Mouse (Mus musculus) embryonic facial prominence, embryonic 10.5 days (tissue): ENCODE measurements around the gene Hdac5. TPM values are rescaled to one million over a fixed set of nuclear protein-coding genes. Genes with fewer than 3 reads are reported as not detected.

Experiments
- DNase-seq: peaks from one replicate; pipeline ENCODE4 v3.0.0-alpha.2; 2017; ENCODE audit warnings: low spot score
- H3K27ac ChIP-seq: fragments of 300-500 bp; sonication (generic); replicated peaks from 2 replicates; pipeline ENCODE4 v1.5.1; 2016; ENCODE audit warnings: mild to moderate bottlenecking
- H3K27me3 ChIP-seq: fragments of 300-500 bp; sonication (generic); replicated peaks from 2 replicates; pipeline ENCODE4 v1.6.1; 2016; ENCODE audit warnings: low read depth, mild to moderate bottlenecking; ENCODE audit not compliant: poor library complexity, severe bottlenecking
- H3K36me3 ChIP-seq: fragments of 300-500 bp; sonication (generic); replicated peaks from 2 replicates; pipeline ENCODE4 v1.6.1; 2016; ENCODE audit warnings: mild to moderate bottlenecking, moderate library complexity
- H3K4me1 ChIP-seq: fragments of 300-500 bp; sonication (generic); 2 replicates; pipeline ENCODE4 v1.6.1; 2016
- H3K4me3 ChIP-seq: fragments of 300-500 bp; sonication (generic); 2 replicates; pipeline ENCODE4 v1.5.1; 2016; ENCODE audit warnings: mild to moderate bottlenecking, moderate library complexity
- H3K9me3 ChIP-seq: fragments of 300-500 bp; sonication (generic); 2 replicates; pipeline ENCODE4 v1.6.1; 2016; ENCODE audit warnings: mild to moderate bottlenecking
- WGBS: fragments of 180-500 bp; shearing (Covaris S2); methylation state at CpG from one replicate; pipeline ENCODE4 v1.1.7; 2016; 5-methylcytosine and 5-hydroxymethylcytosine counted together
- polyA plus RNA-seq: library from polyadenylated mRNA; unstranded; fragments of >200 nt; fragmentation: Nextera tagmentation; extraction: Ambion mirVana; gene quantifications from 2 replicates; pipeline ENCODE4 v1.2.1, GENCODE M21; 2016

Hdac5 gene
- polyA plus RNA-seq, 1 experiment from 2014 or later, result 52.9 TPM

GRCm38 (mm10) chr11:102218783-102219182 is 11.2 kb downstream of the Hdac5 start:
- Histone ChIP-seq H3K27ac (peak overlapping the region; percentile 85), H3K27me3 (0 out of 2 replicates have a peak, but pooled peaks cover 5% of the 10 kb centered on the region), H3K36me3 (peaks cover 29% of the 10 kb centered on the region), H3K4me3 (peak overlapping the region; percentile 51), H3K9me3 (no peaks in the 10 kb centered on the region), H3K4me1 (peaks cover 87% of the 10 kb centered on the region)
- DNase-seq, result peak; percentile 86
- 0% methylated on average over 10 of the region's 10 CpGs for WGBS

DNA sequence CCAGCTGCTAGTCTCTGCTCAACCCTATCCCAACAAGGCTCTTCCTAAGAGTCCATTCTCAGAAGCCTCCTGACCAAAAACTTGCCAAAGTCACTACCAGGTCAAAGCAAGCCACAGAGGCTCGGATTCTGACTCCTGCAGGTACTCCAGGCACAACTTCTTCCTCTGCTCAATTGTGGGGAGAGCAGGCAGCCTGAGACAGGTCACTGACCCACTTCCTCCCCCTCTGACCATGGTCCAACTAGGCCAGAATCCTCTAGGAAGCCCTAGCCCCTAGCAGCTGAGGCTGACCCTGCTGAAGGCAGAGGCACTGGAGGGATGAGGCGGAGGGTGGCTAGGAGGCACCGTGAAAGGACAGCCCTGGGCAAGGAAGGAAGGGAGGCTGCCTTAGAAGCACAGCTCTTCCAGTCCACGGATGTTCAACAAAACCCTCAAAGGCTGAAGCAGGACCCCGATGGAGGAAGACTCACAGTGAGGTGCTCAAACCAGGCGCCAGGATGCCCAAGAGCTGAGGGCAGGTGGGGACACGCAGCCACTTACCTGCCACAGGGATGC is 12.0 kb downstream of the Hdac5 start:
- peaks cover 29% of the 10 kb centered on the region for H3K36me3 ChIP-seq
- H3K9me3 ChIP-seq, result no peaks in the 10 kb centered on the region
- H3K27ac ChIP-seq, result peak overlapping the region; percentile 85
- no peaks in the 10 kb centered on the region for H3K27me3 ChIP-seq
- no peak for DNase-seq
- peaks cover 83% of the 10 kb centered on the region for H3K4me1 ChIP-seq
- peak overlapping the region; percentile 51 for H3K4me3 ChIP-seq
- WGBS, result 71% methylated on average over 7 of the region's 7 CpGs

- Histone ChIP-seq H3K36me3 (peaks cover 29% of the 10 kb centered on the region), H3K27ac (no peak overlapping the region), H3K9me3 (no peaks in the 10 kb centered on the region), H3K4me3 (peak overlapping the region; percentile 25; the same call in 1 of the 2 replicates), H3K27me3 (no peaks in the 10 kb centered on the region), H3K4me1 (peaks cover 81% of the 10 kb centered on the region)
- 80% methylated on average over 6 of the region's 6 CpGs for WGBS
- peak; percentile 9 for DNase-seq
Measured at GRCm38 (mm10) chr11:102217396-102217795, 12.6 kb downstream of the Hdac5 start.

- Histone ChIP-seq H3K36me3 (peaks cover 27% of the 10 kb centered on the region), H3K27me3 (no peaks in the 10 kb centered on the region), H3K4me1 (peaks cover 79% of the 10 kb centered on the region), H3K27ac (no peak overlapping the region), H3K4me3 (peak overlapping the region; percentile 8; the same call in 1 of the 2 replicates), H3K9me3 (no peaks in the 10 kb centered on the region)
- DNase-seq, result no peak
- 59% methylated on average over 5 of the region's 5 CpGs for WGBS
Measured at GRCm38 (mm10) chr11:102216886-102217240, 13.1 kb downstream of the Hdac5 start.

DNA sequence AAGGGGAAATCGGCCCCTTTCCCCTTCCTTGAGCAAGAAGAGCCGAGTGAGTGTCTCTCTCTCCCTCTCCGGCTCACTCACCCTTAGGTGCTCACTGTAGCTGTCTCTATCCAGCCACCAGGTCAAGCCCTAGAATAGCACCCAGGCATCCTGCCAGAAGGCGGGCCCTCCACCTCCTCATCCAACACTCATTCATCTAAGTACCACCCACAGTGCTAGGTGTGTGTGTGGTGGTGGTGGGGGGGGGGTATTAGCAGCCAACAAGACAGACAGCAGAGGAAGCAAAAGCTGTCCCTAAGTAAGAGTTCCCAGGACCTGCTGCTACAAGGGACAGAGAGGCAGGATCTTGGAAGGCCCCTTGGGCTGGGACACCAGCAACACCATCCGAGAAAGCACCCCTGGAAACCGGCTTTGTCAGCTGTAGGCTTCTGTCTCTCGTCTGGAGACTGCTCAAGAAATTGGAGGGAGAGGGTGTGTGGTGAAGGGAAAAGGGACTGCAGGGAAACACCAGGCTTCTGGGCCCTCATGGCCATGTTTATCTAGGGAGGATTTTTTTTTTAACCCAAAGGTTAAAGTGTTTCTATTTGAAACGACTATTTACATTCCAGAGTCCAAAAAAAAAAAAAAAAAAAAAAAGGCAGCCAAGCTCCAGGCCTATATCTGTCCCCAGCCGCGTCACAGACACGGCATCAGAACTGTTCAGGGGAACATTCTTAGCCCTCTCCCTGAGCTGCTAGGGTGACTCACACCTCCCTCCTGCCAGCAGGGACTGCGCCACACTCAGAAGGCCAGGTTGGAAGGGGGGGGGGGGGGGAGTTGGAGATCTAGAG is 13.7 kb downstream of the Hdac5 start:
- Histone ChIP-seq H3K27me3 (no peaks in the 10 kb centered on the region), H3K4me1 (peaks cover 83% of the 10 kb centered on the region), H3K9me3 (no peaks in the 10 kb centered on the region), H3K36me3 (peaks cover 21% of the 10 kb centered on the region), H3K27ac (peak overlapping the region; percentile 26), H3K4me3 (peak overlapping the region; percentile 25)
- DNase-seq, result peak; percentile 15
- 51% methylated on average over 12 of the region's 12 CpGs for WGBS

- no peaks in the 10 kb centered on the region for H3K27me3 ChIP-seq
- H3K27ac ChIP-seq, result peak overlapping the region; percentile 26
- peaks cover 88% of the 10 kb centered on the region for H3K4me1 ChIP-seq
- no peaks in the 10 kb centered on the region for H3K9me3 ChIP-seq
- no peak for DNase-seq
- WGBS, result 76% methylated on average over 11 of the region's 11 CpGs
- H3K4me3 ChIP-seq, result peak overlapping the region; percentile 25; the same call in 1 of the 2 replicates
- H3K36me3 ChIP-seq, result peaks cover 13% of the 10 kb centered on the region
Measured at GRCm38 (mm10) chr11:102215511-102215910, 14.5 kb downstream of the Hdac5 start.

DNA sequence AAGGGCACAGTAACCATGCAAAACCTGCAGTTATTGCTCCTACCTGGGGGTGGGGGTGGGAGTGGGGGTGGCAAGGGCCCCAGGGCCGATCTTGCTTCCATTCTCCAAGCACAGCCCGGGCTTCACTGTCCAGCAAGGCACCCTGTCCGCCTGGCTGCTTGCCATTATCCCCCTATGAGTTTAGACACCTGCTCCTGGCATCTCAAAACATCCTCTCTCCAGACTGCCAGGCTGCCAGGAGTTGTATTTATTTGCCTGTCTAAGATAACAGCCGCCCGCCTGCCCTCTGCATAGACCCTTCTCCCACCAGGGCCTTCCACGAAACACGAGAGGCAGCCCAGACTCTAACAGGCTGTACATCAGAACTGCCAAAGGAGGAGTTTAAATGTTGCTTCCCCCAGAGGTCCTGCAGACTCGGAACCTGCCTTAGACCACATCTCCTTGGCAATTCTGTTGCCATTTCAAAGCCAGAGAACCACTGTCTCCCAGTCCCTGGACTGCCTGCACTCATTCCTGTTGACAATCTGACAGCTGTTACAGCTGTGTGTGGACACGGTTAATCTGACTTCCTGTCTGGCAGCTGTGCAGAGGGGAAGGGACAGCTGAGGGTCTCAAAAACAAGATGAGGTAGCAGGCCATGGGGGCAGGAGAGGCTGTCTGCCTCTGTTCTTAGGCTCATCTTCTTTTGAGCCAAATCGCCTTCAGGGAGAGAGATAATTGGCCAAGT is 15.4 kb downstream of the Hdac5 start:
- Histone ChIP-seq H3K27me3 (no peaks in the 10 kb centered on the region), H3K4me1 (peaks cover 87% of the 10 kb centered on the region), H3K9me3 (no peaks in the 10 kb centered on the region), H3K4me3 (no peak overlapping the region), H3K36me3 (peaks cover 5% of the 10 kb centered on the region), H3K27ac (no peak overlapping the region)
- DNase-seq, result peak; percentile 31
- 62% methylated on average over 10 of the region's 10 CpGs for WGBS

DNA sequence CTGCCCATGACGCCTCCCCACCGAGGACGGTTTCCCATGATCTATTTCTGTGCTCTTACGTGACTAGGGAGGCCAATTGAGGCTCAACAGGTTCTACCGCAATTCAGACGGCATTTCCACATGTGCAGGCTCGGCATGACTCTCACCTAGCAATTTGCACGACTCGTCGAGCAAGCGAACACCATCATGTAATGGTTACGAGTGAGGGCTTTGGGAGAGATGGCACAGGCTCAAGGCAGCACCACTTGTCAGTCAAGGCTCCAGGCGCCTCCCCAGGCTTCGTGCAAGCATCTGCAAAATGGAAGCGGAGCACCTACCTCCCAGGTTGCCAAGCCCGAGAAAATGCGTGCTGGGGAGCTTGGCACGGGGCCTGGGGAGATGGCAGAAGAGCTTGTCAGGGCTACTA is 18.0 kb downstream of the Hdac5 start:
- peaks cover 1% of the 10 kb centered on the region for H3K36me3 ChIP-seq
- 0 out of 2 replicates have a peak, but pooled peaks cover 1% of the 10 kb centered on the region for H3K27me3 ChIP-seq
- whole genome bisulfite sequencing, result 75% methylated on average over 18 of the region's 18 CpGs
- H3K27ac ChIP-seq, result peak overlapping the region; percentile 59; the same call in 1 of the 2 replicates
- peaks cover 87% of the 10 kb centered on the region for H3K4me1 ChIP-seq
- DNase-seq, result no peak
- H3K4me3 ChIP-seq, result no peak overlapping the region
- no peaks in the 10 kb centered on the region for H3K9me3 ChIP-seq

DNA sequence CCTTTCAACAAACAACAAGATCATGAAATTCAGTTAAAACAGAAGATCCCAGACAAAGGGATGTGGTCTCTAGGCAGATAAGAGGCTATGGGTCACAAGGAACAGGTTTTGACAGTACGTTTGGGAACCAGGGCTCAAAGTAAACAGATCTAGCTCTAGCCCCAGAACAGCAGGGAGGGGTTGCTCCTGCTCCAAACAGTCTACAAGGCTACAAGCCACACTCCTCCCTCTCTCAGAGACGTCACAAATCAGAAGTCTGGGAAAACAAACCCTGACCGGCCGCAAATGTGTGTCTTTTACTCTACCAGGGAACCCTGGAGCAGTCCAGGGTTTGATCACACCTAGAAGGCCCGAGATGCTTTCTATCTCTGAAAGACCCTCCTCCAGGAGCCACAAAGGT is 19.0 kb downstream of the Hdac5 start:
- Histone ChIP-seq H3K4me1 (peaks cover 87% of the 10 kb centered on the region), H3K36me3 (peaks cover 11% of the 10 kb centered on the region), H3K9me3 (no peaks in the 10 kb centered on the region), H3K27ac (peak overlapping the region; percentile 59), H3K27me3 (0 out of 2 replicates have a peak, but pooled peaks cover 10% of the 10 kb centered on the region), H3K4me3 (no peak overlapping the region)
- DNase-seq, result no peak
- 35% methylated on average over 5 of the region's 5 CpGs for whole genome bisulfite sequencing

GRCm38 (mm10) chr11:102210185-102210584 is 19.8 kb downstream of the Hdac5 start:
- DNase-seq, result no peak
- WGBS, result 72% methylated on average over 3 of the region's 3 CpGs
- H3K4me1 ChIP-seq, result peaks cover 78% of the 10 kb centered on the region

DNA sequence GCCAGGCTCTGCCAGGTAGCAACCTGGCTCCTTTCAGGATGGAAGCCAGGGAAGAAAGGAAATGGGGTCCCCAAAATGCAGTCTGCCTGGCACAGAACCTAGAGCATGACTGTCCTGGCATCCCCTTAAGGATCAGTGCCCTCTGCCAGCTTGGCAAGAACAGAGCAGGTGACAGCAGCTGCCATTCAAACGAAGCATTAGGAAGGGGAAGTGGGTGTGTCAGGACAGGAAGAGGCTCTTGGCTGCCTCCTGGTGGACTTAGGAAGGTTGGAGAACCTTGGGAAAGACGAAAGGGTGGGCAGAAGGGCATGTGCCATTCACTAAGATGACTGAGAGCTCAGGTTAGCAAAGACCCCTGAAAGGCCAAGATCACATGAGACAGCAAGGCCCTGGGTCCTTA is 20.2 kb downstream of the Hdac5 start:
- Histone ChIP-seq H3K27ac (peak overlapping the region; percentile 69; the same call in 1 of the 2 replicates), H3K4me1 (peaks cover 74% of the 10 kb centered on the region), H3K9me3 (no peaks in the 10 kb centered on the region), H3K27me3 (0 out of 2 replicates have a peak, but pooled peaks cover 12% of the 10 kb centered on the region), H3K4me3 (no peak overlapping the region), H3K36me3 (peaks cover 23% of the 10 kb centered on the region)
- DNase-seq, result peak; percentile 24
- WGBS, result 24% methylated on average over 2 of the region's 2 CpGs

More at GRCm38 (mm10) chr11:102210185-102210584, 19.8 kb downstream of the Hdac5 start:
- H3K36me3 ChIP-seq, result peaks cover 19% of the 10 kb centered on the region
- no peaks in the 10 kb centered on the region for H3K9me3 ChIP-seq
- 0 out of 2 replicates have a peak overlapping the region, but pooled peaks have one; percentile 14 for H3K27ac ChIP-seq
- no peak overlapping the region for H3K4me3 ChIP-seq
- H3K27me3 ChIP-seq, result 0 out of 2 replicates have a peak, but pooled peaks cover 12% of the 10 kb centered on the region

- Histone ChIP-seq H3K4me1 (peaks cover 65% of the 10 kb centered on the region), H3K36me3 (peaks cover 32% of the 10 kb centered on the region), H3K27ac (peak overlapping the region; percentile 69; the same call in 1 of the 2 replicates), H3K27me3 (0 out of 2 replicates have a peak, but pooled peaks cover 12% of the 10 kb centered on the region), H3K4me3 (0 out of 2 replicates have a peak overlapping the region, but pooled peaks have one; percentile 6), H3K9me3 (no peaks in the 10 kb centered on the region)
- WGBS, result 48% methylated on average over 4 of the region's 4 CpGs
- no peak for DNase-seq
Measured at GRCm38 (mm10) chr11:102208846-102209245, 21.1 kb downstream of the Hdac5 start.
